Mouse (Mus musculus): ENCODE measurements around the gene E130308A19Rik. TPM values are rescaled to one million over a fixed set of nuclear protein-coding genes. Genes with fewer than 3 reads are reported as not detected.

Gene E130308A19Rik
- polyA plus RNA-seq, 1 experiment from 2014 or later: 25.1 TPM

- Histone ChIP-seq H3K27me3 (no peaks in the 10 kb centered on the region), H3K27ac (no peak overlapping the region), H3K4me2 (replicated peaks) (no peak overlapping the region), H3K4me3 (no peak overlapping the region), H3K9ac (no peak overlapping the region), H3K4me1 (peaks cover 15% of the 10 kb centered on the region), H3K9me3 (no peaks in the 10 kb centered on the region), H3K36me3 (peaks cover 9% of the 10 kb centered on the region)
- WGBS: 86% methylated on average over 3 of the region's 3 CpGs
- ATAC-seq (ENCODE audit: low FRiP score, low read depth): no peak
Measured at GRCm38 (mm10) chr4:59721811-59722210, 95.8 kb downstream of the E130308A19Rik start.

GRCm38 (mm10) chr4:59725579-59725978 is 99.6 kb downstream of the E130308A19Rik start:
- H3K27me3 ChIP-seq: no peaks in the 10 kb centered on the region
- H3K4me2 ChIP-seq (replicated peaks): no peak overlapping the region
- no peak for ATAC-seq (ENCODE audit: low FRiP score, low read depth)
- no peak overlapping the region for H3K9ac ChIP-seq
- H3K27ac ChIP-seq: no peak overlapping the region
- H3K4me3 ChIP-seq: no peak overlapping the region
- 89% methylated on average over 4 of the region's 4 CpGs for WGBS
- H3K36me3 ChIP-seq: no peaks in the 10 kb centered on the region
- H3K4me1 ChIP-seq: peaks cover 13% of the 10 kb centered on the region
- H3K9me3 ChIP-seq: no peaks in the 10 kb centered on the region

- no peak overlapping the region for H3K4me3 ChIP-seq
- no peaks in the 10 kb centered on the region for H3K27me3 ChIP-seq
- ATAC-seq (ENCODE audit: low FRiP score, low read depth): no peak
- 90% methylated on average over 12 of the region's 12 CpGs for WGBS
- no peak overlapping the region for H3K9ac ChIP-seq
- H3K4me1 ChIP-seq: peaks cover 13% of the 10 kb centered on the region
- no peaks in the 10 kb centered on the region for H3K36me3 ChIP-seq
- H3K4me2 ChIP-seq (replicated peaks): no peak overlapping the region
- no peaks in the 10 kb centered on the region for H3K9me3 ChIP-seq
- no peak overlapping the region for H3K27ac ChIP-seq
Measured at GRCm38 (mm10) chr4:59726501-59726900, 100.5 kb downstream of the E130308A19Rik start.

GRCm38 (mm10) chr4:59727187-59727877 is 101.3 kb downstream of the E130308A19Rik start:
- no peak for ATAC-seq (ENCODE audit: low FRiP score, low read depth)
- WGBS: 56% methylated on average over 5 of the region's 5 CpGs
- Histone ChIP-seq H3K4me3 (no peak overlapping the region), H3K4me1 (peaks cover 13% of the 10 kb centered on the region), H3K9me3 (no peaks in the 10 kb centered on the region), H3K36me3 (no peaks in the 10 kb centered on the region), H3K4me2 (replicated peaks) (no peak overlapping the region), H3K9ac (no peak overlapping the region), H3K27me3 (no peaks in the 10 kb centered on the region), H3K27ac (no peak overlapping the region)

- no peak overlapping the region for H3K4me2 ChIP-seq (replicated peaks)
Measured at GRCm38 (mm10) chr4:59727878-59728261, 101.9 kb downstream of the E130308A19Rik start.

GRCm38 (mm10) chr4:59728839-59729238 is 102.8 kb downstream of the E130308A19Rik start:
- H3K9me3 ChIP-seq: no peaks in the 10 kb centered on the region
- H3K4me2 ChIP-seq (replicated peaks): no peak overlapping the region
- H3K9ac ChIP-seq: no peak overlapping the region
- no peaks in the 10 kb centered on the region for H3K27me3 ChIP-seq
- 85% methylated on average over 2 of the region's 2 CpGs for WGBS
- no peak overlapping the region for H3K4me3 ChIP-seq
- peaks cover 13% of the 10 kb centered on the region for H3K4me1 ChIP-seq
- no peaks in the 10 kb centered on the region for H3K36me3 ChIP-seq
- no peak for ATAC-seq (ENCODE audit: low FRiP score, low read depth)
- no peak overlapping the region for H3K27ac ChIP-seq

More at GRCm38 (mm10) chr4:59727878-59728261, 101.9 kb downstream of the E130308A19Rik start:
- H3K36me3 ChIP-seq: no peaks in the 10 kb centered on the region
- ATAC-seq (ENCODE audit: low FRiP score, low read depth): no peak
- H3K27ac ChIP-seq: no peak overlapping the region
- H3K4me1 ChIP-seq: peaks cover 13% of the 10 kb centered on the region
- no peak overlapping the region for H3K4me3 ChIP-seq
- H3K9ac ChIP-seq: no peak overlapping the region
- no peaks in the 10 kb centered on the region for H3K9me3 ChIP-seq
- WGBS: 51% methylated on average over 9 of the region's 9 CpGs
- no peaks in the 10 kb centered on the region for H3K27me3 ChIP-seq

GRCm38 (mm10) chr4:59731544-59731943 is 105.5 kb downstream of the E130308A19Rik start:
- Histone ChIP-seq H3K27me3 (no peaks in the 10 kb centered on the region), H3K36me3 (no peaks in the 10 kb centered on the region), H3K4me3 (no peak overlapping the region), H3K4me1 (peaks cover 13% of the 10 kb centered on the region), H3K4me2 (replicated peaks) (no peak overlapping the region), H3K27ac (no peak overlapping the region), H3K9ac (no peak overlapping the region), H3K9me3 (no peaks in the 10 kb centered on the region)
- ATAC-seq (ENCODE audit: low FRiP score, low read depth): no peak
- 89% methylated on average over 7 of the region's 7 CpGs for WGBS

GRCm38 (mm10) chr4:59739321-59739720 is 113.3 kb downstream of the E130308A19Rik start:
- WGBS: 97% methylated on average over 4 of the region's 4 CpGs
- no peaks in the 10 kb centered on the region for H3K4me1 ChIP-seq
- no peak overlapping the region for H3K4me2 ChIP-seq (replicated peaks)
- no peaks in the 10 kb centered on the region for H3K27me3 ChIP-seq
- no peak for ATAC-seq (ENCODE audit: low FRiP score, low read depth)
- H3K9ac ChIP-seq: no peak overlapping the region
- no peak overlapping the region for H3K4me3 ChIP-seq
- no peak overlapping the region for H3K27ac ChIP-seq
- H3K9me3 ChIP-seq: peaks cover 6% of the 10 kb centered on the region; the same call in 1 of the 2 replicates
- H3K36me3 ChIP-seq: 0 out of 2 replicates have a peak, but pooled peaks cover 5% of the 10 kb centered on the region

GRCm38 (mm10) chr4:59739882-59740281 is 113.9 kb downstream of the E130308A19Rik start:
- no peak for ATAC-seq (ENCODE audit: low FRiP score, low read depth)
- Histone ChIP-seq H3K27me3 (no peaks in the 10 kb centered on the region), H3K4me1 (no peaks in the 10 kb centered on the region), H3K36me3 (0 out of 2 replicates have a peak, but pooled peaks cover 5% of the 10 kb centered on the region), H3K4me2 (replicated peaks) (no peak overlapping the region), H3K9ac (no peak overlapping the region), H3K4me3 (no peak overlapping the region), H3K9me3 (peaks cover 6% of the 10 kb centered on the region; the same call in 1 of the 2 replicates), H3K27ac (no peak overlapping the region)
- WGBS: 85% methylated on average over 2 of the region's 2 CpGs

- Histone ChIP-seq H3K4me2 (replicated peaks) (no peak overlapping the region), H3K27me3 (no peaks in the 10 kb centered on the region), H3K9me3 (no peaks in the 10 kb centered on the region), H3K4me1 (0 out of 2 replicates have a peak, but pooled peaks cover 4% of the 10 kb centered on the region), H3K9ac (no peak overlapping the region), H3K36me3 (peaks cover 6% of the 10 kb centered on the region; the same call in 1 of the 2 replicates), H3K27ac (no peak overlapping the region), H3K4me3 (no peak overlapping the region)
- no peak for ATAC-seq (ENCODE audit: low FRiP score, low read depth)
- 89% methylated on average over 13 of the region's 13 CpGs for WGBS
Measured at GRCm38 (mm10) chr4:59753491-59754140, 127.6 kb downstream of the E130308A19Rik start.

- Histone ChIP-seq H3K4me3 (no peak overlapping the region), H3K36me3 (peaks cover 6% of the 10 kb centered on the region; the same call in 1 of the 2 replicates), H3K27me3 (no peaks in the 10 kb centered on the region), H3K9ac (no peak overlapping the region), H3K4me1 (0 out of 2 replicates have a peak, but pooled peaks cover 4% of the 10 kb centered on the region), H3K27ac (no peak overlapping the region), H3K9me3 (no peaks in the 10 kb centered on the region), H3K4me2 (replicated peaks) (no peak overlapping the region)
- ATAC-seq (ENCODE audit: low FRiP score, low read depth): no peak
- WGBS: 89% methylated on average over 9 of the region's 9 CpGs
Measured at GRCm38 (mm10) chr4:59756332-59757082, 130.5 kb downstream of the E130308A19Rik start.

Measured in limb, embryonic 13.5 days (tissue).